Mouse (Mus musculus) stomach, postnatal 0 days (tissue): ENCODE results near the gene Vta1. TPM values are rescaled to one million over a fixed set of nuclear protein-coding genes. Genes with fewer than 3 reads are reported as not detected.

Experiments
- ATAC-seq: fragments of 200-750 bp; cut with Nextera tagmentation; 2 replicates; pipeline ENCODE4 v1.8.0; 2017; ENCODE audit not compliant: low FRiP score, low TSS enrichment
- DNase-seq: peaks from one replicate; pipeline ENCODE4 v3.0.0-alpha.2; 2016; ENCODE audit warnings: low spot score
- H3K27ac ChIP-seq: fragments of 300-500 bp; sonication (generic); replicated peaks from 2 replicates; pipeline ENCODE4 v1.5.1; 2014; ENCODE audit warnings: mild to moderate bottlenecking, control low read depth
- H3K27me3 ChIP-seq: fragments of 300-500 bp; sonication (generic); 2 replicates; pipeline ENCODE4 v1.6.1; 2014; ENCODE audit warnings: low read length; ENCODE audit not compliant: control insufficient read depth, insufficient read depth
- H3K36me3 ChIP-seq: fragments of 300-500 bp; sonication (generic); 2 replicates; pipeline ENCODE4 v1.6.1; 2014; ENCODE audit warnings: low read length, mixed read lengths; ENCODE audit not compliant: control insufficient read depth, insufficient read depth
- H3K4me1 ChIP-seq: fragments of 300-500 bp; sonication (generic); replicated peaks from 2 replicates; pipeline ENCODE4 v1.6.1; 2014; ENCODE audit warnings: antibody characterized with exemption; ENCODE audit not compliant: control insufficient read depth, insufficient read depth
- H3K4me2 ChIP-seq: fragments of 300-500 bp; sonication (generic); replicated peaks from 2 replicates; pipeline ENCODE4 v1.6.1; 2014; ENCODE audit warnings: low read depth, mild to moderate bottlenecking, control low read depth, moderate library complexity
- H3K4me3 ChIP-seq: fragments of 300-500 bp; sonication (generic); 2 replicates; pipeline ENCODE4 v1.5.1; 2014; ENCODE audit warnings: low read depth, low read length, control low read depth
- H3K9ac ChIP-seq: fragments of 300-500 bp; sonication (generic); 2 replicates; pipeline ENCODE4 v1.6.1; 2014; ENCODE audit warnings: mild to moderate bottlenecking, low read length, control low read depth, mixed read lengths
- H3K9me3 ChIP-seq: fragments of 300-500 bp; sonication (generic); 2 replicates; pipeline ENCODE4 v1.6.1; 2016; ENCODE audit warnings: low read length; ENCODE audit not compliant: control insufficient read depth
- CTCF ChIP-seq: IDR thresholded peaks from 2 replicates; pipeline ENCODE4 v1.5.1; 2016; ENCODE audit warnings: antibody characterized with exemption, low read depth, mild to moderate bottlenecking, moderate library complexity
- EP300 ChIP-seq: optimal IDR thresholded peaks from 2 replicates; pipeline ENCODE3; 2016; ENCODE audit warnings: antibody characterized with exemption
- WGBS: fragments of 180-500 bp; shearing (Covaris S2); extraction: QIAGEN DNeasy Blood & Tissue Kit; methylation state at CpG from one replicate; pipeline ENCODE4 v1.1.7; 2014; 5-methylcytosine and 5-hydroxymethylcytosine counted together
- polyA plus RNA-seq: library from polyadenylated mRNA; unstranded; fragments of >200 nt; fragmentation: Nextera tagmentation; extraction: Ambion mirVana; gene quantifications from 2 replicates; pipeline ENCODE4 v1.2.1, GENCODE M21; 2015

Vta1 gene
- polyA plus RNA-seq, 1 experiment from 2014 or later, result 87.5 TPM

- DNase-seq (no peak), ATAC-seq (no peak)
- H3K27me3 ChIP-seq, result no peaks in the 10 kb centered on the region
- no peaks in the 10 kb centered on the region for H3K9me3 ChIP-seq
- peaks cover 6% of the 10 kb centered on the region; the same call in 1 of the 2 replicates for H3K4me1 ChIP-seq
- WGBS, result 89% methylated on average over 1 of the region's 1 CpGs
- no peak overlapping the region for H3K4me3 ChIP-seq
- no peaks in the 10 kb centered on the region for H3K36me3 ChIP-seq
- TF ChIP-seq EP300 (no peak), CTCF (no peak)
- H3K4me2 ChIP-seq, result no peak overlapping the region
- no peak overlapping the region for H3K9ac ChIP-seq
- no peak overlapping the region for H3K27ac ChIP-seq
These were observed 2.1 kb downstream of the Vta1 start for GRCm38 (mm10) chr10:14703239-14703638.

GRCm38 (mm10) chr10:14690349-14690748, 15.0 kb downstream of the Vta1 start:
- ATAC-seq (no peak), DNase-seq (no peak)
- no peaks in the 10 kb centered on the region for H3K9me3 ChIP-seq
- WGBS, result 81% methylated on average over 3 of the region's 3 CpGs
- no peak overlapping the region for H3K4me2 ChIP-seq
- H3K27me3 ChIP-seq, result no peaks in the 10 kb centered on the region
- no peak overlapping the region for H3K4me3 ChIP-seq
- no peak overlapping the region for H3K27ac ChIP-seq
- no peak overlapping the region for H3K9ac ChIP-seq
- TF ChIP-seq CTCF (no peak), EP300 (no peak)
- H3K4me1 ChIP-seq, result no peaks in the 10 kb centered on the region
- 0 out of 2 replicates have a peak, but pooled peaks cover 3% of the 10 kb centered on the region for H3K36me3 ChIP-seq

GRCm38 (mm10) chr10:14688785-14689442, 16.4 kb downstream of the Vta1 start:
- no peak overlapping the region for H3K4me3 ChIP-seq
- 65% methylated on average over 6 of the region's 6 CpGs for WGBS
- no peak for ATAC-seq
- H3K9ac ChIP-seq, result no peak overlapping the region
- no peaks in the 10 kb centered on the region for H3K4me1 ChIP-seq
- 0 out of 2 replicates have a peak, but pooled peaks cover 3% of the 10 kb centered on the region for H3K36me3 ChIP-seq
- H3K9me3 ChIP-seq, result no peaks in the 10 kb centered on the region
- no peak for DNase-seq
- H3K27me3 ChIP-seq, result no peaks in the 10 kb centered on the region
- no peak overlapping the region for H3K27ac ChIP-seq
- no peak for TF ChIP-seq CTCF
- no peak overlapping the region for H3K4me2 ChIP-seq

GRCm38 (mm10) chr10:14685663-14686062, 19.7 kb downstream of the Vta1 start:
- WGBS, result 97% methylated on average over 1 of the region's 1 CpGs
- TF ChIP-seq CTCF (peak; percentile 46), EP300 (no peak)
- no peaks in the 10 kb centered on the region for H3K4me1 ChIP-seq
- no peaks in the 10 kb centered on the region for H3K27me3 ChIP-seq
- H3K9me3 ChIP-seq, result no peaks in the 10 kb centered on the region
- H3K9ac ChIP-seq, result no peak overlapping the region
- ATAC-seq (no peak), DNase-seq (no peak)
- H3K4me2 ChIP-seq, result no peak overlapping the region
- H3K4me3 ChIP-seq, result no peak overlapping the region
- no peak overlapping the region for H3K27ac ChIP-seq
- H3K36me3 ChIP-seq, result 0 out of 2 replicates have a peak, but pooled peaks cover 3% of the 10 kb centered on the region

- DNase-seq, result no peak
- no peaks in the 10 kb centered on the region for H3K27me3 ChIP-seq
These were observed 39.2 kb downstream of the Vta1 start for GRCm38 (mm10) chr10:14666147-14666546.

GRCm38 (mm10) chr10:14660875-14661274, 44.5 kb downstream of the Vta1 start:
- Histone ChIP-seq H3K9ac (no peak overlapping the region), H3K9me3 (no peaks in the 10 kb centered on the region), H3K36me3 (peaks cover 5% of the 10 kb centered on the region; the same call in 1 of the 2 replicates), H3K4me3 (no peak overlapping the region), H3K27ac (no peak overlapping the region), H3K4me2 (no peak overlapping the region), H3K4me1 (no peaks in the 10 kb centered on the region), H3K27me3 (no peaks in the 10 kb centered on the region)
- DNase-seq (no peak), ATAC-seq (no peak)
- TF ChIP-seq CTCF, result no peak
- TF ChIP-seq EP300, result no peak
- WGBS, result 79% methylated on average over 2 of the region's 2 CpGs

More at GRCm38 (mm10) chr10:14666147-14666546, 39.2 kb downstream of the Vta1 start:
- no peaks in the 10 kb centered on the region for H3K9me3 ChIP-seq
- TF ChIP-seq CTCF (no peak), EP300 (no peak)
- no peak overlapping the region for H3K9ac ChIP-seq
- H3K4me2 ChIP-seq, result no peak overlapping the region
- 96% methylated on average over 2 of the region's 2 CpGs for WGBS
- H3K27ac ChIP-seq, result no peak overlapping the region
- peaks cover 7% of the 10 kb centered on the region; the same call in 1 of the 2 replicates for H3K36me3 ChIP-seq
- ATAC-seq, result no peak
- H3K4me1 ChIP-seq, result no peaks in the 10 kb centered on the region
- no peak overlapping the region for H3K4me3 ChIP-seq
